Mouse (Mus musculus): ENCODE results near the gene Slc22a13.

Slc22a13 gene

DNA sequence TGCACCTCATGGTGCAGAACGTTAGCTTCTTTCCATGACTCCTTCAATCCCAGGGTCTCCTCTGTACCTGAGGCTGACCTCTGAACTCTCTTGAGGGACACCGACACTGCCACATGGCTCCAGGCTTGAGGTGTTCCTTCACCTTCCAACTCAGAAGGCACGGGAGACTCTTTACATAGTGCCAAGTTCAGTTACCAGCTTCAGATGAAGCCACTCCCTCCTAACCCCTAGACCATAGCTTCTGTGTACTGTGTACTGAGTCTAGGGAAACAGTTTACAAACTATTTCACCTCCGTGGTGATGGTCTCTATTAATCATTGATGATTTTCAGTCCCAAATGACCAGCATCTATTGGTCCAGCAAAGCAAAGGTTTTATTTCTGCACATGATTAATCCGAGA, 7.2 kb downstream of the Slc22a13 start:
- no peak for DNase-seq (ENCODE audit: low spot score)

DNA sequence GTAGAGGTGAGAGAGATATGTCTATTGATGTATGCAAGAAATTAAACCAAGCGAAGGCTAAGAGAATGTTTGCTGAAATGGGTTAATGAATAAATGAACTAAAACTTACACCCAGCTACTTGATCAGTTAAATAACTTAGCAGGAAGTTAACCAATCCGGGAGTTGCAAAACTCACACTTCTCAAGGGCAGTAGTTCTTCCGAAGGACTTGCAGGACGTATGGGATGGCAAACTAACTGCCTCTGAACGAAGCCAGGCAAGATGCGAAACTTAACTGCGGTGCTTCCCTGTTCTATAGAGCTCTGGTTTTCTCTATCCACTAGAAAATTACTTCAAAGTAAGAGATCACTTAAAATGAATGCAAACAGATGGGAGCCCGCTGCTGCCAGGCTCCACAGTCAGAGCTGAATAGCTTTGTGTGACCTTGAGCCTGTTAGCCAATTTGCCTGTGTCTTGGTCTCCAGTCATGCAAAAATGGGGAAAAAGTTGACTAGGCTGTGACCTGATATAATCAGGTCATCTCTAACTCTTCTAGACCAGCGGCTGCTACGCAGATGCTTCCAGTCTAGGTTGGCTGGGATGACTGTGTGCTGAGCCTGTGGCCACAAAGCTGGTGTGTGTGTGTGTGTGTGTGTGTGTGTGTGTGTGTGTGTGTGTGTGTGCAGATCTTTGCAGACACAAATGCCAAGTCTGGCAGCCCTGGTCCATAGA, 9.6 kb downstream of the Slc22a13 start:
- DNase-seq (ENCODE audit: low spot score): no peak

DNA sequence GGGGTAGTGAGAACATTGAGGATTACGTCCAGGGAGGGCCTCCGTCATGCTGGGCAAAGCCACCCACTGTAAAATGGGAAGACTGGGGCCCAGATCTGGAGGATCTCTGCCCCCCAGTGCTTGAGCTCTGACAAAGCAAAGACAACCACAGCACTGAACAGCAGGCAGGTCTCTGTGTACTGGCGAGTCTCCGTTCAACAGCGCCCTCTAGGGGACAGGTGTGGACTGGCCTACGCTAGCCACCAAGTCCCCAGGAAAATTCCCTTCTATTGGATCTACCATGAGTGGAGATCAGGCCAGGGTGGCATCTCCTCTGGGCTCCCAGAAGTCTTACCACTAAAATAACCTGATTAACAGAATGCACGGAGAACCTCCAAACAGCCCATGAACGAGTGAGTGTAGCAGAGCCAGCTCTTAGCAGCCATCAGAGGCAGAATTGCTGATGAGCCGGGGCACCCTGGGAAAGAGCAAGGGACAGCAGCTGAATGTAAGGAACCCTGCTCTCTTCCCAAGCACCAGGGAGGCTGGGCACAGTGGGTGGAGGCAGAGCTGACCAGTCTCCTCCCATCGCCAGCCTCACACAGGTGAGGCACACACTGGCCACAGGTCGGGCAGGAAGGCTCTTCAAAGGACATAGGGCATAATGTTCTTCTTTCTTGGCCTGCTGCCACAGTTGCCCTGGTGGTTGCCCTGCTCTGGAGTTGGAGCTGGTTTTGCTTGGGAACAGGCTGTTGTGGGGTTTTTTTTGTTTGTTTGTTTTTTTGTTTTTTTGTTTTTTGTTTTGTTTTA, 16.5 kb downstream of the Slc22a13 start:
- DNase-seq (ENCODE audit: low spot score): no peak

DNA sequence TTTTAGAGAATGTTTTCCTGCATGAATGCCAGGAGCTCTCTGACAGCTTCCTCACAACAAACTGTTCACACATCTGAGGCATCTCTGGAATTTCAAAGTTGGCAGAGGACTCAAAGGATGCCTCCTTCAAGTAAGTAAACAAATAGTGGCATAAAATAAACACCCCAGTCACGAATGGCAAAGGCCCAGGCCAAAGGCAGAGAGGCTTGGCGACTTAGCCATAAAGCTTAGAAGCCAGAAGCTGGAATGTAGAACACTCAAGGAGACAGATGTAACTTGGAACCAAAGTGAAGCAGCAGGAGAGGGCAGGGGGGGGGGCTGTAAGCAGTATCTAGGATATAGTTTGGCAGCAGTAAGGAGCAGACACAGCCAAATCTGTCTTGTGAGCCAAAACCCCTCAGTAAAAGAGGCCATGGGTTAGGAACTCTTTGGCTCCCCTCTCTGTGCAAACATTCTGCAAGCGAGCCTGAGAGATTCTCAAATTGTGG, 27.6 kb downstream of the Slc22a13 start:
- DNase-seq (ENCODE audit: low spot score): peak; percentile 31

DNA sequence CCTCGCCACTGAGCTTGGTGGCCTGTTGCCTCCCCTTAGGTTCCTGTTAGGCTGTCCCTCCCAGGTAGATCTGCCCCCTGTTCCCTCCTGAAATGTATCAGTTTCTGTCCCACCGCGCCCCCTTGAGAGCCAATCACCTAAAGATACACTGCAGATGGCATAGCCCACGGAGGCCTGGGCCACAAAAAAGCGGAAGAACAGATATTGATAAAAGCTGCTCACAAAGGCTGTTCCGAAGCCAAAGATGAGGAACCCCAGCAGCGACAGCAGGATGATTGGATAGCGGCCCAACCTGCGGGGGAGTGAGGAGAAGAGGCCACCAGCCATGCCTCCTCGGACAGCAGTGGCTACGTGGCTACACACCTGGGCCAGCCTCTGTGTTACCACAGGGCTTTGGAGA, 29.6 kb downstream of the Slc22a13 start:
- DNase-seq (ENCODE audit: low spot score): no peak

DNA sequence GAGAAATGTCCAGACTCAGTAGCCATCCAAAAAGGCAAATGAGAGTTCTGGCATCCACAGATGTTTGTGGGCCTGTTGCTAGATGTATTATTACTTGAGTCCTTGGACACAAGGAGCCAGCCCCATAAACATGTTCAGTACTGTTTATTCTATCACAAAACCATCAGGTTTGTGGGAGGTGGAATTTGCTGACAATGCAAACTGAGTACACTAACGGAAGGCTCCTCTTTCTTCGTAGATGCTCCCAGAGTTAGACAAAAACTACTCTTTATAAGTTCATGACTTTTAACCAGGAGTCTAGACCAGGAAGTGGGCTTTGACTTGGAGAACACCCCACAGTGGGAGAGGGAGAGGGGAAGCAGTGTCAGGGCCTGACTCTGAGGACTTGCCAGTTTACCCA, 41.3 kb downstream of the Slc22a13 start:
- no peak for DNase-seq (ENCODE audit: low spot score)

DNA sequence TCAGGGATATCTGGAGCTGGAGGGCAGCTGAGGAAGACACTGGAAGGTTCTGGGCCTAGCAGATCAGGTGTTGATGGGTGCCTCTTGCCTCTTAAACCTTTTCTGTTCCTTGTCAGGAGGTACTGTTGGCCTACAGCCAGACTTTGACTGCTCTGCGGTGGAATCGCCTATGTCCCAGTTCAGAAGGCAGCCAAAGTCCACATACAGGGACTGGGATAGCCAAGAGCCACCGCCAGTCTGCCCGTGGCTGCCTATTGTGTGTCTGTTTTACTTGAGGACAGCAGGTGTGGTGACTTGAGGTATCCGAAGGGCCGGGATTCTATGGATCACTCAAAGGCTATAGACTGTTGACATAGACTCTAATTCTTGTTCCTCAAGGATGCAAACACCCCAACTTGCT, 43.4 kb downstream of the Slc22a13 start:
- DNase-seq (ENCODE audit: low spot score): no peak

DNA sequence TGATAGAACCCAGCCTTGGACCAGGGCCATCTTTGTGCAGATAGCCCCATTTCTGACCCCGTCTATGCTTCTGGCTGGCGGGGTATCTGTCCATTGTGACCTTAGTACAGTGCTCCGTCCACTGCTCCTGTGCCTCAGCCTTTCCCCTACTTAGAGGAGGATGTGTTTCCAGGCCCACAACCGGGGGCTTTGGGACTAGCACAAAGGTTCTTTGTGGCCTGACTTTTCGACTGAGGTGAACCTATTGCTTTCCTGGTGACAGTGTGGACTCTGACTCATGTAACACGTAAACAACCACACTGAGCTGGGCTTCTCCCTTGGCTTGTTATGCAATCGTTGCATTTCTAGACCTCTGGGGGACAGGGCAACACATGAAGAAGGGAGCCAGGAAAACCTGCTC, 44.2 kb downstream of the Slc22a13 start:
- no peak for DNase-seq (ENCODE audit: low spot score)

DNA sequence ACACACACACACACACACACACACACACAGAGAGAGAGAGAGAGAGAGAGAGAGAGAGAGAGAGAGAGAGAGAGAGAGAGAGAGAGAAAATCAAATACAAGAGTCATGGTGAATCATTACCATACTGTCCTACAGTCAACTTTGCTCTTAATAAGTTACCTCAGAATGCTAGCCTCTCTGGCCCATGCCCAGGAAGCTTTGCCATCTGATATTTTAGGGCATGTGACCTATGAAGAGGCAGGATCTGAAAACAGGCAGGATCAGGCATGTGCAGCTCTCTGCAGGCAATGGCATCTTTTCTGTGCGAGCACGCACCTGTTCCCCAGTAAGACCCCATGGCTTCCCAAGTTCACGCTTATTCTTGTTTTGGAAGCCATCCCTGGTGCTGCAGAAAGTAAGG, 48.2 kb downstream of the Slc22a13 start:
- DNase-seq (ENCODE audit: low spot score): no peak

DNA sequence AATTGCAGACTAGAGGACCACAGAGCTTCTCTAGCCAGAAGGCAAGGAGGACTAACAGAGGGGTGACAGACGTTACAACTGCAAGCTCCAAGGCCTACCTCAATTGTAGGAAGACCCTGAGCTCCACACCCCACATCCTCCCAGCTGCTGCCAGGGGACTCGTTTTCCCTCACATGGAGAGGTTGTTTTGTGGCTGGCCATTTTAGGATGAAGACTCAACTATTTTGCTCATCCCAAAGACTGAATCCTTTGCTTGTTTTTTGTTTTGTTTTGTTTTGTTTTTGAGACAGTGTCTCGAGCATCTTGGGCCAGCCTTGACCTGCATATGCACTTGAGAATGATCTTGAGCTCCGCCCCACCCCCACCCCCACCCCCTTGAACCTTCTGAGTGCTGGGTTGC, 50.0 kb downstream of the Slc22a13 start, which contains the start of gene Gm47289:
TSS of gene Gm47289 (plus strand) at position 301 of the 400 bp plus-strand sequence.
- no peak for DNase-seq (ENCODE audit: low spot score)

DNA sequence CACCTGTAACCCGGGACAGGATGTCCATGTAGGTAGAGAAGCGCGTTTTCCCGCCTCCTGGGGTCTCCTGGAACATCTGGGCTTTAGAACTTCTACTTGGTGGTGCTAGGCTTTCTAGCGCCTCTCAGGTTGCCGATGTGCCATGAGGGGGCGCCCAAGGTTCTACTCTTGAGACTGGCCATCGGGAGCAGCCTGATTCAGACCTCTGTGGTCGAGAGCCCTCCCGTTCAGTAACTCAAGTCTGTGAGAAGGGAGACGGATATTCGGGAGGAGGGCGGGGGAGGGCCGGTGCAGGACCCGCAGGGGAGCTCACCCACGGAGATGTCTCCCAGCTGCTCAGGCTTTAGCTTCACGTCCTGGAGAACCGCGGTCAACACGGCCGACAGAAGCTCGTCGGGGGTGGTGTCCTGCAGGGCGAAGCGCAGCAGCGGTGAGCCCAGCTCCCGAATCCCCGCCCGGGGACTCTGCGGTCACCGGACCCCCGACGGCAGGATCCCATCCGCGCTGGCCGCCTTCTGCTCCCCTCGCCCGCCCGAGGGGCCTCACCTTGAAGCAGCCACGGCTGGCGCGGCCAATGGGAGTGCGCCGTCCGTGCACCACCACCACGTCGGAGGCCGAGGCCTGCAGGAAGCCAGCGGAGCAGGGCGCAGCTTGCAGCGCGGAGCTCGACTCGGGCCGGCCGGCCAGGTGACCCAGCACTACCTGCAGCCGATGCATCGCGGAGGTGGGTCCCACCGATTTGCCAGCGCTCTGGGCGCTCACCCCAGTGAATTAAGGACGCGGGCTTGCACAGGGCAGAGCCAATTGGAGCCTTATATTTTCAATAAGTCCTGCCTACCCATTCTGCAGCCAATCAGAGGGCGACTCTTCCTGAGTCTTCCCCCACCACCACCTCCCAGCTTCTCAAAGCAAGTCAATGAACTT, 52.4 kb downstream of the Slc22a13 start, which contains the start of gene Acaa1b:
TSS of gene Acaa1b (minus strand) at position 816 of the 924 bp plus-strand sequence.
- peak; percentile 45 for DNase-seq (ENCODE audit: low spot score)

DNA sequence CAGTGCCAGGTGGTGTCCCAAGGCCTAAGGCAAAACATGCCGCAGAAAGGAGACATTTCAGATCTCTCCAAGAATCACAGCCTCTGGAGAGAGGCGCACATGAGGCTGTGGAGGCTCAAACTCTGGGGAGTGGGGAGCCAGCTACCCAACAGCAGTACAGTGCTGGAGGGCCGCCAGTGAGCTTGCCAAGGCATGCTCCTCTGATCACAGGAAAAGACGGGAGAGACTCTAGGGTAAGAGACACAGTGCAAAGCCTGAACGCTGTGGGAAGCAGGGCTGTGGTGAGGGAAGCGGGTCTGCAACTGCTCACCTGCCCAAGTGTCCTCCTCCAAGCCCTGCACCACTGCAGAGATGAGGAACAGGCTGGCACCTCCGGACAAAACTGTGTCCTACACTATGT, 53.1 kb downstream of the Slc22a13 start:
- DNase-seq (ENCODE audit: low spot score): no peak

DNA sequence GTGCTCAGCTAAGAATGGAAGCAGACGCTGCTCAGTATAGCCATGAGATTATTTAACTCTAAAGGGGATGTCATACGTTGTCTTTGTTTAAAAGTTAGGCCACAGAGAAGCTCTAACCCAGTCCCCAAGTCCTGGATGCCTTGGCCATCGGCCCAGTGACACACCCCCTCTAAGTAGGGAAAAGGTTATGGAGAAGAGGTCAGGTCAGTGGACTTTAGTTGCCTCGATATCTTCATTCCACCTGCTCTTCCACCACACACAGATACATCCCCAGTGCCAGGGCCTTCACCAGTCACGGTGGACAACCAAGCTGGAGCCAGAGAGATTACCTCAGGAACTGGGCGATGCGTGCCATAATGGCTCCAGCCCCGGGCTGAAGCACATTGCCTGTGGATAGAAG, 53.5 kb downstream of the Slc22a13 start:
- DNase-seq (ENCODE audit: low spot score): no peak

DNA sequence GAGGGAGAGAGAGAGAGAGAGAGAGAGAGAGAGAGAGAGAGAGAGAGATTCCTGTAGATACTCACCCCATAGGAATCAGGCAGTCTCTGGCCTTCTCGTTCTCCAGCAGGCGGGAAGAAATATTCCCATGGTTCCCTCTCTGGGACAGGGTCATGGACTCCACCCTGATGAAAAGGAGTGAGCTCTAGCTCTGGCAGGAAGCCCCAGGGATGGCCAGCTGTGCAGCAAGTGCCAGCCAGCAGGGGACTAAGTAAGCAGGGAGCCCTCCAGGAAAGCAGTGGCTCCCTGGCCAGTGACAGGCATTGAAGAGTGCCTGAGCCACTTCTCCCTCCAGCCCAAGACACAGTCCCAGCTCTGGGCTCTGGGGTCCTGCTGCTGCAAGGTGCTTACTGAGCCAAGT, 57.1 kb downstream of the Slc22a13 start:
- no peak for DNase-seq (ENCODE audit: low spot score)

DNA sequence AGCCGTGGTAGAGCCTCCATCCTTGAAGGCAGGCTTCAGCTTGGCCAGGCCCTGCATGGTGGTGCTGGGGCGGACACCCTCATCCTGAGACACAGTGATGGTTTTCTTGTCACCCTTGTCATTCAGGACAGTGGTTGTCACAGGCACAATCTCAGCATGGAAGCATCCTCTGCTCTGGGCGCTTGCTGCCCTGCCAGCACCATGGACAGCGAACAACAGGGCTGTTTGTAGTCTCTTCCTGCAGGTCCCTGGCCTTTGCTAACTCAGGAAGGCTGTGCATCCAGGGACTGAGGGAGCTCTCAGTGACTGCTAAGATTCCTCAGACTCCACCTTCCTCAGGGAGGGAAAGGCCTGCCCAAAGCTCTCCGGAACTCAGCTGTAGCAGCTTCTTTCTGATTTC, 59.3 kb downstream of the Slc22a13 start:
- peak; percentile 35 for DNase-seq (ENCODE audit: low spot score)

DNA sequence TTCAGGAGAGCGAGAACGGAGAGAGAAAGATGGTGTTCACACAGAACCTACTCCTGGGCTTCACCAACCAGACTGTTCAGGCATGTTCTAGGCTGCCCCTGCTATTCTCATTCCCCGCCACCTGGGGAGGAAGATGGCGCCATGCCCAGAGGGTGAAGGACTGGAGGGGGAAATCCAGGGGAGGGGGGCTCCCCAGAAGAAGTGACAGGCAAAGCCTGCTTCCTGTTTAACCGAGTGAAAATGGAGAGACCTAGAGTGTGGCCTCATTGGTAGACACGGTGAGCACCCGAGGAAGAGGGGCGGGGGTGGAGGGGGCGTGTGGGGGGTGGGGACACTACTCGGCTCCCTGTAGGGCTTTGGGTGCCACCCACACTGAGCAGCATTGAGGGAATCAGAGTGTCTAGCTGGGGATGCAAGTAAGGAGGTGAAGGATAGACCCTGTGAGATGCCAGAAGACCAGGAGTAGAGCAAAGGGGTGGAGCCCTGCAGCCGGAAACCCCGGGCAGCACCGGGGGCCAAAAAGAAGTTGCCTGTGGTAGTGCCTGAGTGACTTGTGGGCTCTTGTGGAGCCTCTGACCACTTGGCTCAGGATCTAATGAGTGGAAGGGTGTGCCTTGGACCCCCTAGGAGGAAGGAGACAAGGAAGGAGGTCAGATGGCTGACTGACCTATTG, 62.7 kb downstream of the Slc22a13 start:
- no peak for DNase-seq (ENCODE audit: low spot score)

DNA sequence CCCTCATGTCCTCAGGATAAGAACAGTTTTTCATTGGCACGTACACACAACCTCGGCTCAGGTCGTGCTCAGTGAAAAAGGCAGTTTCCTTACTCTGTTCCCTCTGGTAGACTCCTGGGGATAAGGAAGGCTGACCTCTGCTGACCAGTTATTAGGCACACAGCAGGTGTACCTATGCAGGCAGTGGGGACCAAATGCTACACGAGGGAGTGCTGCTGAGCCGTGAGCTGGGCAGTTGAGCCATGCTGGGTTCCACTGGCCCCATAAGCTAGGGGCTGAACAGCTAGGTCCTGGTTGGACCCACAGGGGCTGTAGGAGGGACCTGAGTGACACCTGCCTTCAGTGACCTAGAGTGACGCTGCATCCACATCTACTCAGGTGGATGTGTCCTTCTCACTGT, 63.3 kb downstream of the Slc22a13 start:
- no peak for DNase-seq (ENCODE audit: low spot score)

DNA sequence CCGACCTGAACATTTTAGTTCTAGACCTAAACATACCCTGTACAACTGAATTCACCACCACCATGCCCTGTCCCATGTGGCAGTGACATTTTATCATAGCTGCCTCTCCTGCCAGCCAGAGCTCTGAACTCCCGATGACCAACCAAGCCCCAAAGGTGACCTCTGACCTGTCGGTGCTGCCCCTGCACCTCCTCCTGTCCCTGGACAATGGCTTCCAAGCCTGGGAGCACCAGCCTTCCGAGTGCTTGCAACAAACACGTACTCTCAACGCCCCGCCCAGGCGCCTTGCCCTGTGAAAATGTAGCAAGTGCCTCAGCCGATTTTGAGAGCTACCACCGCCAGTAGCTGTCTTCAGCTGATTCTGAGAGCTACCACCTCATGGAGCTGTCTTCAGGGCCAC, 63.8 kb downstream of the Slc22a13 start:
- no peak for DNase-seq (ENCODE audit: low spot score)

DNA sequence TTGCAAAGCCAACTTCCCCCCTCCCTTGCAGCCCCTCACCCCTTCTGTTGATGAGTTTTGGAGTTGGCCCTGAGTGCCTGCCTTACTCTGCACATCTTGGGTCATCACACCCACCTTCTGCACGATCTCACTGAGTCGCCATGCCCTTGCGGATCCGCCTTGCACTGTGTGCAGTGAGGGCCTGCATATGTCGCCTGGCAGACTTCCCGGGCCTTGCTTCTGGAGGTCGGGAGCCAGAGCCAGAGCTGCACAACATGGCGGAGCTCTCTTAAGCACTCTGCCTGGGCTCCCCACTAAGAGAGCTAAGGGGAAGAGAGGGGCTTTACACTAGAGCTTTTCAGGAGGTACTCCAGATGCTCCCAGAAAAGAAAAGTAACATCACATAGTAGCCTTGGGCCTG, 64.2 kb downstream of the Slc22a13 start:
- DNase-seq (ENCODE audit: low spot score): no peak

DNA sequence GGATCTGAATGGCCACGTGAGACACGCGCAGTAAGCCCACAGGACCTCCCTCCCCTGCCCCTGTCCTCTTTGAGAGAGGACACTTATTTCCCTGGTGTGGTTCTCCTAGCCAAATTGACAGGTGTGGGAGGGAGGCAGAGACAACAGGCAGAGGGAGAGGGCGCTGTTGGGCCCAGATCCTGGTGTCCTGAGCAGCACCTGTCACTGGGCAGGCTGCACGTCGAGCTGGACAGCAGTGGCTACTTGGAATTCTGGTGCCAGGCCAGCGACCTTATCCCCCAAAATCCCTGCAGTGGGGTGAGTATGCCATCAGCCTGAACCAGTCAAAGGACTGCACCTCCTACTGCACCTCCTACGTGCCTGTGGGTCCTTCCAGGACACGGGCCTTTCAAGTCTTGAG, 65.5 kb downstream of the Slc22a13 start:
- no peak for DNase-seq (ENCODE audit: low spot score)
